Comparison of ENCODE assay signal across 1 mouse cellular context in the genomic region with DNA sequence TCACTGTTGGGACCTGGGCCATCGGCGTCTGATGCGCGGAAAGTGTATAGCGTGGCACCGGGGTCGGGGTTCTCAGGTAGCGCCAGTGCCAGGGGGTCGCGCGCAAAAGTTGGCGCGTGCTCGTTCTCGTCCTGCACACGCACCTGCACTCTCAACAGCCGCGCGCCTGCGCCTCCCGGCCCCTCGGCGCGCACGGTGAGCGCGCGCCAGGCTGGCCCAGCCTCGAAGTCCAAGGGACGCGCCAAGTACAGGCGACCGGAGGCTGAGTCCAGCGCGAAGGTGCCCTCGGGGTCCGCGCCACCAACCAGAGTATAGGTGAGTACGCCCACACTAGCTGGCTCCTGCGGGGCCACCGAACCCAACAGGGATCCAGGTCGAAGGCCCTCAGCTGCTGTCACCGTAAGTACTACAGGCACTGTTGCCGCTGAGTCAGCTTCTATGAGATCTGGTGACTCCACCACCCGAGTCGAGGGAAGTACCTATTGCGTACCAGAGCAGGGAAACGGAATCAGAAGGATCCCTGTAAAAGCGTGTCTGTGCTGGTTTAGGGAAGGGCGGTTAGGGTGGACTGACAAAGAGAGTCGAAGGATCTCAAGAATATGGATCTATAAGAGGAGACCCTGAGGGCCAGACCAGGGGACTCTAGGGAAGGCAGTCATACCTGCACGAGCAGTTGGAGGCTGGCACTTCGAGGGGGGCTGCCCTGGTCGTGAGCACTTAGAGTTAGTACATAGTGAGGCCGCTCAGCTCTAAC.
TF ChIP-seq lines count a peak whose summit lies in the region.

No protein-coding gene starts in this region.

TF ChIP-seq in ES-E14, 5 proteins besides CTCF, POLR2A, EP300 and RAD21:
- TF ChIP-seq HCFC1 (IDR thresholded peaks at IDR 0.05; ENCODE audit: borderline replicate concordance, insufficient read depth, low read length): no peak
- no peak for TF ChIP-seq ZC3H11A (IDR thresholded peaks at IDR 0.05; ENCODE audit: borderline replicate concordance, low read depth, low read length)
- TF ChIP-seq MAFK (IDR thresholded peaks at IDR 0.05; ENCODE audit: insufficient read depth, low read depth, low read length): no peak
- no peak for TF ChIP-seq ZNF384 (IDR thresholded peaks at IDR 0.05; ENCODE audit: low read depth, low read length)
- TF ChIP-seq CHD2 (IDR thresholded peaks at IDR 0.05; ENCODE audit: low read depth, low read length): no peak
